Mouse (Mus musculus) monocyte, adult 2 months (primary cell): ENCODE measurements around the gene Smim24.

Experiments
- DNase-seq, 2 experiments: peaks; one replicate each; pipeline ENCODE4 v3.0.0; 2022; ENCODE audit warnings: low spot score in 2 of 2, low read depth in 1 of 2

The Smim24 gene

DNA sequence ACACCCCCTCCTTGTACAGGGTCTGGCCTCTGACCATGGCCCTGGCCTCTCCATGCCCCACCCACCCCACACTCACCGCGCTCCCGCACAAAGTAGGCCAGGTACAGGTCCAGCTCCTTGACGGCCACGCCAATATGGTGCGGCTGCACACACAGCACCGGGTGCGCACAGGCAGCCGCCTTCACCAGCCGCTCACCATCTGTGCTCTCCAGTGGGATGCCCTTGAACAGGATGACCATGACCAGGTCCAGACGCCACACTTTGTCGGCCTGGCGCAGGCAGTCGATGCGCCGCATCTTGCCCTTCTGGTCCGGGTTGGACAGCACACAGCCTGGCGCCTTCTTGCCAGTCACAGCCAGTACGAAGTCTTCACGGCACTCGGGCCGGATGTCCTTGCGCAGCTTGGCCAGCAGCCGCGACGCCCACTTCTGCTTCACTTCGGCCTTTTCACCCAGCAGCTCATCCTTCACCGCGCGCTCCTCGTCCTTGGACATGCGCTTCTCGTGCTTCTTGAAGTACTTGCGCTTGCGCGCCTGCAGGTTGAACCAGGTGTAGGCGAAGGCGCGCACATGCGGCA, 27.4 kb downstream of the Smim24 start:
- DNase-seq = no peak

DNA sequence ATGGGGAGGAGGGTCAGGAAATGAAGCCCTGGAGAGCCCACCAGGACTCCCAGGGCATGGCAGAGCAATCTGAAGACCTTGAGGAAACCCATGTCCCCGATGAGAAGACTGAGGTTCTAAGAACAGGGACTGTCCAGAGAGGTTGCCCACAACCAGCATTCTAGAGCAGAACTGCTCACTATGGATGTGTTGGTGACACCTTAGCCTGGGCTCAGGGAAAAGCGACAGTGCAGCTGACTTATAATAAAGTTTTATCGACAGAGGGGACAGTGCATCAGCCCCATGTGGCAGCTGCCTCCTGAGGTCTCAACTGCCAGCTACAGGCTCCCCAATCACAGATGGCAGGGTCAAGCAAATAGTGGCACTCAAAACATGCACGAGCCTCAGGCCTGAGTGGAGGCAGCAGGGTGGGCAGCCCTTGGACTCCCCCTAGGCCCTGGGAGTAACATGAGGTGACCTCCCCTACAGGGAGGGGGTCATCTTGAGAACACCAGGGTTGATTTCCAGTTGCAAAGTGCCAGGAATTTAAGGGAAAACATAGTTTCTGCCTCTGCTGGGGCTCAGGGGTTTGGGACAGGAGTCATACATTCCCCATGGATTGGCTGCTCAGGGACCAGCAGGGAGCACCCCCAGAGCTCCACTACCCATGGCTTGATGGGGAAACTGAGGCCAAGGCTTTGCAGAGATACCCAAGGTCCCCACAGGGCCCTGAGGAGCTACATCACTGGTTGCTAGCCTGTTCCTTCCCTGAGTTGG, 28.4 kb downstream of the Smim24 start:
- no peak for DNase-seq

DNA sequence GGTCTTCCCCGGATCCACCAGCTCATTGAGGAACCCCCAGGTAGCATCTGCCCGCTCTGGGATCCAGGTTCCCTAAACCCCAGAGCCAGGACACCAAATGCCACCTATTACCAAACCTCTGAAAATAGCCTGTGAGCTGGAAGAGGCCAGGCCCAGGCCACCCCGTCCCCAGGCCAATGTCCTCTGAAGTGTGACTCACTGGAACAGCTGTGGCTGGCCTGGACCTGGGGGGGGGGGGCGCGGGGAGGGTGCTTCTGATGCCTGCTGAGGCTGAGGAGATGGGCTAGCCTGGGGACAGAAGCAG, 28.9 kb downstream of the Smim24 start:
- no peak for DNase-seq

DNA sequence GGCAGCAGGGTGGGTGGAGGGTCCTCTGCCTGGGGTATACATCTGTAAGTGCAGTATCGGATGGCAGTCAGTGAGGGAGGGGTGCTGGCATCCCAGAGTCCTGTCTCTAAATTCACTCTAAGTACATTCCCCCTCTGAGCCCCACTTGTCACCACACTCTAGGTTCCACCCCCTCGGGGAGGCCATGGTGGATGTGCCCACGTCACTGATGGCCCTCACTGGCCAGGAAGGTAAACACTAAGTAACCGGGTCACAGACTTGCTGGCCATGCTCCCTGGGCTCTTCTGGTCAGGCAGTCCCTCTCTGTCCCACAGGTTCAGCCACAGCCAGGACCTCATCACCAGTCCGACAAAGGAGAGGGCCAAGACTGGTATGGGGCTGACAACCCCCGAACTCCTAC, 29.3 kb downstream of the Smim24 start:
- no peak for DNase-seq

DNA sequence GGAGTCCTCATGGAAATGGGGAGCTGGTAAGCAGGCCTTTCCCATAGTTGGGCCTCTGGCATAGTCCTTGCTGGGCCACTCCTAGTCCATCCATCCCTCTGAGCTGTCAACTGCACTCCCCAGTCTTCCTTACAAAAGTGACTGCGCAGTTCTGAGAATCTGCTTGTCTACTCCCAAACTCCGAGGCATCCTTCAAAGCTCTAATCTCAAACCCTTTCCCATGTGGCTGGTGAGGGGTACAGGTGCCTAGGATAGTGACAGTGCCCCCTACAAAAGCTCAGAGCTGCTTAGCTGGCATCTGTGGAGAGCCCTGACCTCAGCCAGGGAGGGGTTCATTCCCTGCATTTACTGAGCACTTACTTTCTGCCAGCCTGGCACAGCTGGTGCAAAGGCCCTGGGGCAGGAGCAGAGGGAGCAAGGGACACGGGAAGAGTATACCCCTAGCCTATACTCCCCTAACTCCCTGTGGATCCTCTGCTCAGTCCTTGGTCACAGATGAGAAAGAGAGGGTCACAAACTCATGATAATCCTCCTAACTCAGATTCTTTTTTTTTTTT, 29.9 kb downstream of the Smim24 start:
- no peak for DNase-seq

DNA sequence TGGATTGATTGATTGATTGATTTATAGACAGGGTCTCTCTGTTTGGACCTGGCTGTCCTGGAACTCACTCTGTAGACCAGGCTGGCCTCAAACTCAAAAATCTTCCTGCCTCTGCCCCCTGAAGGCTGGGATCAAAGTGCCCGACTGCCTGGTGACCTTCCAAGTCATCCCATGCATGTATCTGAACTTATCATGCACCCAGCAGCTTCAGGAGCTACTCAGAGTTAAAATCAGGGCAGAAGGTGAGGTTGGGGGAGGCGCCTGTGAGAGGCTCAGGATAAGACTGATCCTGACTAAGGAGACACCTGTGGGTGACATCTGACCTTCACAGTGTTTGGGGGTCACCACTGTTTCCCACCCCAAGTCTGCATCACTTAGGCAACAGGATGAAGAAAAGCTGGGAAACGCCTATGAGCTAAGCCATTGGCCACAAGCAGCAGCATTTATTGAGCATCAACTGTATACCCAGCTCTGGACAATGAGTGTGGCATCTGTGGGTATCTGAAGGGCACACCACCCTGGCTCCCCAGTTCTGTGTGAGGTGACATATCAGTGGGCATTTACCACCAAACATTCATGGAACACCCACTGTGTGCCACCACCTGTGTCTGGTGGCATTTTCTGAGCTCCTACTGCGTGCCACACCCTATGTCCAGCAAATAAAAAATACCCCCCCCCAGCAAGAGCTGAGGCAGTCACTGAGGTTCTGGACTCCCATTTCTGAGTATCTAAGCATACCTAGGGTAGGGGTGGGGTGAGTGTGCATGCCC, 30.8 kb downstream of the Smim24 start:
- no peak for DNase-seq

DNA sequence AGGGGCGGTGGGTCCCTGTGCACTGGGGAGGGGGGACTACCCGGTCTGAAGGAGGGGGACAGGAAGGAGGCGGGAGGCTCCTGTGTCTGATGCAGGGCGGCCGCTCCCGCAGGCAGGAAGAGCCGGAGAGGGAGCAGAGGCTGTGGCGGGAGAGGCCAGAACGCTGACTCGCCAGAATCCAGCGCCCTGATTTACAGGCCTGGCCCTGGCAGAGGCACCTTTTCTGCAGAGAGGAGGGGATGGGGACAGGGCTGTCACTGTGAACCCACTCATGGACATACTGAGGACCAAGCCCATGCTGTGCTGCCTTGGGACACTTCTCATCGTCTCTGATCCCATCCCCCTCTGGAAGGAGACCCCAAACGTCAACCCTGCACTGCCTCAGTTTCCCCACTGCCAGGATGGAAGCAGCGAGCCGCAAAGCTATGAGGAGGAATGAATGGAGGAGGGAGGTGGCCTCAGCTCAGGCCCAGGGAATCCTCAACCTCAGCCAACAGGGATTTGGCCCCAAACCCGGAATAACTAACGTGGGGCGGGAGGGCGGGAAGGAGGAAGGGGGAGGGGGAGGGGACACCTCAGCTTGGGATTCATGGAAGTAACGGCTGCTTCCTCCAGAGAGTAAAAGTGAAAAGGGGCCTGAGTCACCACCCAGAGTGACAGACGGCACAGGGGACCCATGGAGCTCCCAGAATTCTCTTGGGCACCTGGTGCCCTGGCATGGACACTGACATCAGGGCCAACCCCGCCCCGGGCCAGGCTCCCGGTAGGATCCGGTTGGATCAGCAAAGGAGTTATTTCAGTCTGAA, 31.6 kb downstream of the Smim24 start:
- no peak for DNase-seq

DNA sequence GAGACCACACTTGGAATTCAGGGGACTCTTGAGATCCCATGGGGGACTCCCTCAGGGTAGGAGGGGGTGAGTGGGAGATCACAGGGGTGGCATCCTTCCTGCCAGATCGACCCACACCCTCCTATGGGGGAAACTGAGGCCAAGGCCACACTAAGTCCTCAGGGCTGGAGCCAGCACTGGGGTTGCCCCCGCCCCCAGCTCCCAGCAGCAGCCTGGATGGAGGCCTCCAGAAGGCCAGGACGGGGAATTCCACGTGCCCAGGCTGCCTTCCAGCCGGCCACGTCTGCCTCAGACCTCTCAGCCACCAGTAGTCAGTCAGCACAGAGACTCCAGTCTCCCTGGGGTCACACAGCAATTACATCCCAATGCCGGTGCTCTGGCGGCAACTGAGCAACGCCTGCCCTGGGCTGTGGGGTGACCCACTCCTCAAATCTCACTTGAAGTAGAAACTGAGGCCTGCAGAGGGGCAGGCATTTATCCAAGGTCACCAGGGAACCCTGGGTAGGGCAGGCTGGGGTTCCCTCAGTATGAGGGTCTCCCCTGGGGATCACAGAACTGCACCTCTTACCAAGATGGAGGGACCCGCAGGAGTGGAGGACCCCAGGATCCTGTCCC, 32.5 kb downstream of the Smim24 start:
- DNase-seq = no peak

DNA sequence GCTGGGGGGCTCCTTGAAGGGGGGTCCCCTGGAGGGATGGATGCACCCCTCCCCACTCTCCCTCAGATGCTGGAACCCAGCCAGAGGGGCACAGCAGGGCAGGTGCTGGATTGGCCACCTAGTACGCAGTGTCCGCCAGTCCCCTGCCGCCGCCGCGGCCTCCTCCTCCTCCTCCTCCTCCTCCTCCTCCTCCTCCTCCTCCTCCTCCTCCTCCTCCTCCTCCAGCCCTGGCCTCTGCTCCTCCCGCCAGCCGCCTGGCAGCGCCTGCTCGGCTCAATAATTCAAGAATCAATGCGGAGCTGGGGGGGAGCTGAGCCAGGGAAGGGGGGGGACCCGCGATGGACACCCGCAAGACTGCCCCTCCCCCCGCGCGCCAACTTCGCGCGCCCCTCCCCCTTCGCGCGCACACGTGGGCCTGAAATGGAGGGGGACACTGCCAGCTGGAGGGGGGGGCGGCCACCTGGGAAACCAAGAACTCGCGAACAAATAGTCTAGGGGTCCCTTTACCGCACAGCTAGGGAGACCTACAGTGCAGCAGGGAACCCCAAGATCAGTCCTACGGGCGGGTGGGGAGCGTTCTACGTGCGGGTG, 33.3 kb downstream of the Smim24 start:
- DNase-seq = no peak

DNA sequence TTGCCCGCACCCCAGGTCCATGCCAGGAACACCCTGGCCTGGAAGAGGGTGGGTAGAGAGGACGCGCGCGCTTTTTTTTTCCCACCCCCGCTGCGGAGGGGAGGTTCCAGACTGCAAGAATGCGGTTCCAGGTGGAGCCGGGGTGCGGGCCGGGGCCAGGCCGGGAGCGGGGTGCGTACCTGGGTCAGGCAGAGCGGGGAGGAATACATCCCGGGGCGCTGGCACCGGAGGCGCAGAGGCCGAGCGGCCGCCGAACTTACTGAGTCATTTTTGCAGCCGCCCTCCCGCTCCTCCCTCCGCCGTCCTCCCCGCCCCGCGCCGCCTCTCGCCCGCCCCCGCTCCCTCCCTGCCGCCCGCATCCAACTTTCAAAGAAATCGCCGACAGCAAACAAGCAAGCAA, 34.0 kb downstream of the Smim24 start:
- no peak for DNase-seq

DNA sequence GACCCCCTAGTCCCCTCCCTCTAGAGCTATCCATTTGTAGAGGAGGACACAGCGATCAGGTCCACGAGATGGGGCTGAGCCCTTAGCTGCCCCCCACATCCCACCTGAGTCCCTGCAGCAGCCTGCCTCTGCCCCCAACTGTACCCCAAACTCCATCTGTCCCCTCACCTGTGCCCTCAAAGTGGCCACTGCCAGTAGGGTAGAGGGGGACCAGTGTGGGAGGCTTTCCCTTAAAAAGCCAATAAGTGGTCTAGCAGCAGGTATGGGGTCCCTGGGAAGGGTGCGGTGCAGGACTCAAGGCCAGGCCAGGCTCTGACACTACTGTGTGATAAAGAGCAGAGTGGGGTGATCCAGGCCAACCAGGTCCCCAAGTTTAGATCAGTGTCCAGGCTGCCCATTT, 34.5 kb downstream of the Smim24 start:
- no peak for DNase-seq

DNA sequence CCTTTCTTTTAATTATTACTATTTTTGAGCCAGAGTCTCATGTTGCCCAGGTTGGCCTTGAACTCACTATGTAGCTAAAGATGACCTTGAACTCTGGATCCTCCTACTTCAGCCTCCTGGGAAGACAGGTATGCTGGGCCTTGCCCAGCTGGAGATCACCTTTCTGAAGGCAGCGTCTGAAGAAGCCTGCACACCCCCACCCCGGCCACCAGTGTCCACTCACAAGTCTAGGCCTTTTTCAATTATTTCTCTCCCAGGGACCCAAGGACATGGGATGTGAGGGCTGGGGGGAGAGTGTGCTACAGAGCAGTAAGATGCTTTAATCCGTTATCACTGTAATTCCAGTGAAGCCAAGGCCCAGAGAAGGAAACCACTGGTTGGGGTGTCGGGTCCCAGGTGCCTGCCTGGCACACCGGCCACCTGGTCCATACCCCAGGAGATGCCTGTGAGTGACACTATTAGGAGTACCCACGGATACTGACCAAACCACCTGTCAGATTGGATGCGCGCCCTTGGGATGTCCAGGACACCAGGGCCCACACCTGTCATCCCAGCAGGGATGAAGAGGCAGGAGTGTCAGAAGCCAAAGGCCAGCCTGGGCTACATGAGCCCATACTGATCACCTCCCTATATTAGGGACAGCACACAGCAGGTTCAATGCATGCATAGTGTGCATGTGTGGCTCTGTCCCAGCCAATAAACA, 35.1 kb downstream of the Smim24 start:
- DNase-seq = no peak

DNA sequence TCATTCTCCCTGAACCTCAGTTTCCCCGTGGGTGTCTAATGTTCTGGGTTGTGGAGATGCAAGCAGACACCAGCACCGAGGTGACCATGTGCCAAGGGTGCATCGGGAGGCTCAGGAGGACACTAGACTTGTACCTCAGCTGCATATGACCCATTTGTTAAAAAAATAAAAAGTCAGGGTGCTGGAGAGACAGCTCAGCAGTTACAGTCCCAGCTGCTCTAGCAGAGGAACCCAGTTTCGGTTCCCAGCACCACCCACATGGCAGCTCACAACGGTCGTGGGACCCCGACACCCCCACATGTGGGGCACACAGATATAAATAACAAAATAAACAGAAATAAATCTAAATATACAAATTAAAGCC, 35.6 kb downstream of the Smim24 start:
- no peak for DNase-seq

DNA sequence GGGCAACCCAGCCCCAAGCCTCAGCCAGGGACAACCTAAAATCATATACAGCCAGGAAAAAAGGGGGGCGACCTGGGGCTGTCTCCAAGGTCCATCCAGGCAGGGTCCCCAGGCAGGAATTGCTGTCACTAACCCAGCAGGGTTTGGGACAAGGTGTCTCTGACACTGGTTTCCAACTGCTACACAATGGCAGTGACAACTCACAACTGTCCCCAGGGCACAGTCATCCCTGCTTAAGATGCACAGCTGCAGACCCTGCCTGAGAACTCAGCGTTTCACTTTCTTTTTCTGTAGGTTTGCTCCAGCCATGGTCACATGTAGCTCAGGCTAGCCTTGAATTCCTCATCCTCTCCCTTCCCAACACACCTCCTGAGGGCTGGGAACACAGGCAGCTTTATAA, 36.2 kb downstream of the Smim24 start:
- DNase-seq = no peak

DNA sequence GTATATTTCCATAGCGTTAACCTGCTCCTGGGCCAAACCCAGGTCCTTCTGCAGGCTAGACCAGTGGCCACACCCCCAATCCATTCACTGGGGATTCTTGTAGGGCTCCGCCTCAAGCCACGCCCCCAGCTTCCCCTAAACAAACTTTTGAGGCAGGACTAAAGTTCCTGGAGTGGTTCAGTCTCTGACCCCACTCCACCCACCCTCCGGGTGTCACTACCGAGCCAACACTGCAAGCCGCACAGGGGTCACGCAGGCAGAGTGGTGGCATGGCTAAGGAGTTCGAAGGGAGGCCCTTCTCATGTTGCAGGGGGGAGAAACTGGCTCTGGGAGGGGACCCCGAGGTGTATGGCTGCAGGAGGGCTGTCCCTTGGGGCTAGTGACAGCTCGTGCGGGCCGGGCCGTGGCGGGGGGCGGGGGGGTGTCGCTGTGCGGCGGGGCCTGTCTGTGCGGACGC, 36.8 kb downstream of the Smim24 start:
- DNase-seq = peak in 1 of 2 experiments; percentile 68

DNA sequence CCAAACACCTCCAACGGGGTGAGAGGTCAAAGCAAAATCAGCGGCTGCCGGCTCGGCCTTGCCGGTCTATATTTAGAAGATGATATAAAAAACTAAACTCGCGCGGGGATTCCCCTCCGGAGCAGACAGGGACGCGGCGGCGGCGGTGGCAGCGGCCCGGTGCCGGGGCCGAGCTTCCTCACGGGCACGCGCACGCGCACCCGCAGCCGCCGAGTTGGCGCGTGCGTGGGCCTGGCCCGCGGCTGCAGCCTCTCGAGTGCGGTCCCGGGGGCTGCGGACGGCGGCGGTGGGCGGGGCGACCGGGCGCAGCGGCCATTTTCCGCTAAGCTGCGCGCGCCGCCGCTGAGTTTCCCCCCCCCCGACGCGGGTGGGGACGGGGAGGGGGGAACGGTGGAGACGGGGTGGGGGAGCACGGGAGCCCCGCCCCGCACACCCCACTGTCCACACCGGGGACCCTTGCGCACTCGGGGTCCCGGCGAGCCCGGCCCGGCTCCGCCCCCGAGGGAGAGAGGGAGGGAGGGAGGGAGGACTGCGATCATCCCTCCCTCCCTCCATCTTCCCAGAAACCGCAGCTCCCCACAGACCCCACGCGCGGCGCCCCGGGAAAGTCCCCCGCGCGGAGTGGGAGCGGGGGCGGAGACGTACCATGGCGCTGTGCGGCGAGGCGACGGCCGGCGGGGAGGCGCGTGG, 37.4 kb downstream of the Smim24 start:
- DNase-seq = peak in 1 of 2 experiments; percentile 63

DNA sequence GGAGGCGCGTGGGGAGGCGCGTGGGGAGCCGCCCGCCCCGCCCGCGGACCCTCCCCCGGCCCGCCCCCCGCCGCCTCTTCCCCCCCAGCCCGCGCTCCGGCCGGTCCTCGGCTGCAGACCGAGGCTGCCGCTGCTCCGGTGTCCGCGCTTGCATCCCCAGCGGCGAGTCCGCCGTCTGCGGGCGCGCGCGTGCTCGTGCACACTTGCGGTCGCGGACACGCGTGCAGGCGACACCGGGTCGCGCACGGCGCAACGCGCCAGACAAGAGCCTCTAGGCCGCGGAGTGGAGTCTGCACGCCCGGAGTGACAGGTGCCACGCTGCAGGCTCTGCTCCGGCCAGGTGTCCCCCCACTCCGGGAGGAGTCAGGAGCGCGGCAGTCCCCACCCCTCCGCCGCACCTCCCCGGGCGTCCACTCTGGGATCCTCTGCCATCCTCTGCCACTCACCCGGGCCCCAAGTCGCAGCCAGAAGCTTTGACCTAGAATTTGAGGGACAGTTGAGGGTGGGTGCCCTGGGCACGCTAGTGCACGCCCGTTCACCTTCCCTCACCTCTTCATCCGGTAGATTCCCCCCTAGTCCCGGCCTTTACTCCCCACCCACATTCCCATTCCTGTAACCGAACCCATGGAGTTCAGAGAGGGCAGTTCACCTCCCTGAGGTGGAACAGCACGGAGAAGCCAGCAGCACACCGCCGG, 38.1 kb downstream of the Smim24 start:
- DNase-seq = no peak

DNA sequence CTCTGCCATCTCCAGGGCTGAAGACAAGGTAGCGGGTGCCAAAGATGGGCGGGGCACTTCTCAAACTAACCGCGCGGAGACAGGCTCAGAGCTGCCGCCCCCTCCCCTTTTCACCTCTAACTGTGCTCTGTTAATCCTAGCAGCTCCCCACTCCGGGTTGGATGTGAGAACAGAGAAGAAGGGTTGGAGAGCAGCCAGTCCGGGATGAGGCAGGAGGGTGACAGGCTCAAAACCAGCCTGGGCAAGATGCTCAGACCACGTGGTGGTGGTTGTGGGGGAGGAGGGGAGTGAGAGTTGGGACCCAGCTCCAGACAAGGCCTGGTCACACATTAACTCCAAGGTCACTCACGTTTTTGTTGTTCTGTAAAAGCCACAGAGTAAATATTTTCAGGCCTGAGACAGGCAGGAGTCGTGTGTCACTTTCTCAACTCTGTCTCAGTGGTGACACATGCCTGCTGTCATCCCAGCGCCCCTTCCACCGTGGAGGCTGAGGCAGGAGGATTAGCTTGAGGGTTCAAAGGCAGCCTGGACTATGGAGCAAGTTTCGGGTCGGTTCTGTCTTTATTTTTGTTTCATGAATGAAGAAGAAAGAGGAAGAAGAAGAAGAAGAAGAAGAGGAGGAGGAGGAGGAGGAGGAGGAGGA, 38.8 kb downstream of the Smim24 start:
- no peak for DNase-seq
